Mouse (Mus musculus) thymus, postnatal 25 days (tissue): ENCODE results near the gene Rnf126.

Experiments
- DNase-seq: peaks from one replicate; pipeline ENCODE4 v3.0.0; 2022

Rnf126 gene

DNA sequence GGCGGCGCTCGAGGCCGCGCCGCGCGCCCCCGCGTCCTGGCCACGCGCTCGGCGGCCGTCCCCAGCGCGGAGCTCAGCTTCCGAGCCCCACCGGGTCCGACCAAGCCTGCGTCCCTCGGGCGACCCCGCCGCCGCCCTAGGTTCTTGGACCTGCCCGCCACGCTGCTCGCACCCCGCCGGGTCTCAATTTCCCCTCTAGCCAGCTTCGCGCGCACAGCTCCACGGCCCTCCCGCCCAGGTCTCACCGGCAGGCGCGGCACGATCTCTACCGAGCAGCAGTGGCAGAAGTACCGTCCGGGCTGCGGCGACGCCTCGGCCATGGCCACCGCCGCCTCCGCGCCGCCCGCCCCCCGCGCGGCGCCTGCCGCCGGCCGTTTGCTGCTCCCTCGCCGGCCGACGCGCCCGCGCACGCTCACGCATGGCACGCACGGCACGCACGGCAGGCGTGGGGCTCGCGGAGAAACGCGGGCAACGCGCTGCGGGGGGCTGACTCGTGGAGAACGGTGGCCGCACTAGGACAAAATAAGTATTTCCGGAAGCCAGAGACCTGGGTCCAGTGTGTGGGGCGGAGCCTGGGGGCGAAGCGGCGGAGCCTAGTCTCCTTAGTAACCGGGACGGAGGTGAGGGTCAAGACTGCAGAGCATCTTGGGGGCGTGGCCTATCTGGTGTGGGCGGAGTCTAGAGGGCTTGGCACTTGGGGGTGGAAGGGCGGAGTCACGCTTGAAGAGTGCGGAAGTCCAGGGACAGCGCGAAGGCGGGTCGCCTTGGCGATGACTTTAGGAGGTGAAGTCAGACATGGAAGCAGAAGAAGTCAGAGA is at the start of gene Rnf126:
Gene Rnf126 (minus strand): TSS at position 445 of the 818 bp plus-strand sequence.
- DNase-seq = peak; percentile 100

DNA sequence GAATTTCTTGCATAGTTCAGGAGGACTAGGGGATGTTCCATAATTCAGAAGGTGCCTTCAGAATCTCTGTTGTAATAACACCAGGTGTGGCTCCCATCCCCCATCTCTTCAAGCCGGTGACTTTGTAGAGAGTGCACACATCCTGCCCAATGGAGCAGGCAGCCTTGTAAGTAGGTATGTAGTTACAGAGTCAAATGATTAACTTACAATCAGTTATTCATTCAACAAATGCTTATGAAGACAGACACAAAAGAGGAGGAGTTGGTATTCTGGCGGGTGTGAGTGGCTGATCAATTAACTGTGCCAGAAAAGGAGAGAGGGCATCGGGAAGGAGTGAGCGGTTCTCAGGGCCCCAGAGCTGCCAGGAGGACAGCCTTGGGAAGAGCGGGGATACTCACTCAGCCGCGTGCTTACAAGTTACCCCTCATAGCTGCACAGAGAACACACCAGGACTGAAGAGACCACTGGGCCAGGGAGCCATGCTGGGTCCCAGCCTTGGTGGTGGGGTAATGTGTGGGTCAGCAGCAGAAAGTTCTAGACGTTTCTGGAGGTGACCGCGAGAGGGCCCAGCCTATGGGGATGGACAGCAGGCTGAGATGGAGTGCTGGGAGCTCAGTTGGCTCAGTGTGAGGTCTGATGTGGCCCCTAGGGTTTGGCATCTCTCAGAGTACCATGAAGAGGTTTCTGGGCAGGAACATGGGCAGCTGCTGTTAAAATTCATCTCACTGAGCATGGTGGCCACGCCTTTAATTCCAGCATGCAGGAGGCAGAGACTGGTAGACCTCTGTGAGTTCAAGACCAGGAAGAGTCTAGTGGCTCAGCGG is 49.1 kb upstream of the Rnf126 start:
- no peak for DNase-seq

- DNase-seq = no peak
These were observed 47.6 kb upstream of the Rnf126 start for GRCm38 (mm10) chr10:79814271-79814842.

- DNase-seq = peak; percentile 91
These were observed 45.2 kb upstream of the Rnf126 start for GRCm38 (mm10) chr10:79811736-79812637.

- DNase-seq = no peak
These were observed 42.0 kb upstream of the Rnf126 start for GRCm38 (mm10) chr10:79808728-79809127.

DNA sequence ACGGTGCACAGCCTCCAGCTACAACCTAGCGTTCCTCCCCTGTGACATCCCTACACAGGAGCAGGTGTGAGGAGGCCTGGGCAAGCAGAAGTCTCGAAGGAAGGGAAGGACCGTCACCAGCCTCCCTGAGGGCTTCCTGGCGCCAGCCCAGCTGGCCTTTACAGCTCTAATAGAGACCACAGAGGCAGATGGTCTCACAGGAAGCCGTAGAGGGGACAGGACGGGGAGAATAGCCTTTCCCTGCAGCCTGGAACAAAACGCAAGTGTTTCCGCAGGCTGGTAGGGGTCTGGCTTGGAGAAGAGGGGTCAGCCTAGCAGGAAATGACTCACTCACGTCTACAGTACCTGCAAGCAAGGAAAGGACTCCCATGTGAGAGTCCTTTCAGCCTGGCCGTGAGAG is 41.1 kb upstream of the Rnf126 start:
- DNase-seq = no peak

DNA sequence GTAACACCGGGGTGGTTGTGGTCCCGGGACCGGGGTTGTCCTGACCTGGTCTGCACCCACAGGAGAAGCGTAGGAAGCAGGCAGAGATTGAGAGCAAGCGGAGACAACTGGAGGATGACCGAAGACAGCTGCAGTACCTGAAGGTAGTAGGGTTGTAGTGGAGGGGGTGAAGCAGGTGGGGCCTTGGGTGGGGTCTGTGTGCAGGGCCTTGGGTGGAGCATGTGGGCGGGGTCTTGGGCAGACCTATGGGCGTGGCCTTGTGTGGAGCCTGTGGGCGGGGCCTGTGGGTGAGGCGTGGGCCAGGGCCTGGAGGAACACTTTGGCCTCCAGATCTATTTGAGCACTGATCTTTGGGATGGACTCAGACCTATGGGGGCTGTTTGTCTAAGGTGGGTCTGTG is 40.2 kb upstream of the Rnf126 start:
- DNase-seq = no peak

DNA sequence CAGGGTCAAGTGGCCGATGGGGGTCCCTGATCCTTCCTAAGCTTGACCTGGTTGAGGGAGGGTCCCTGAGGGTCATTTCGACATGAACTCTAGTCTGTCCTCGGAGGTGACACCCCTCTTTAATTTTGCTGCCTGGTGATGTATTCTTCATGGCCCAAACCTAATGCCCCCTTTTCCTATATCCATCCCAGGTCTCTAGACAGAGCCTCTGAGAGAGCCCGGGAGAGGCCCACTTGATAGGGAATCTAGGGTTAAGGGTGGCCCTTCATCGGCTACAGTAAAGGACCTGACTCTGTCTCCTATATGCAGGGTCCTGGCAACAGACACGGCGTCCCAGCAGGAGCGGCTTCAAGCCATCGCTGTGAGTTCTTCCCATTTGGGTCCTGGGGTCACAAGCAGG is 39.6 kb upstream of the Rnf126 start:
- no peak for DNase-seq

GRCm38 (mm10) chr10:79805636-79806035 is 38.9 kb upstream of the Rnf126 start:
- no peak for DNase-seq

DNA sequence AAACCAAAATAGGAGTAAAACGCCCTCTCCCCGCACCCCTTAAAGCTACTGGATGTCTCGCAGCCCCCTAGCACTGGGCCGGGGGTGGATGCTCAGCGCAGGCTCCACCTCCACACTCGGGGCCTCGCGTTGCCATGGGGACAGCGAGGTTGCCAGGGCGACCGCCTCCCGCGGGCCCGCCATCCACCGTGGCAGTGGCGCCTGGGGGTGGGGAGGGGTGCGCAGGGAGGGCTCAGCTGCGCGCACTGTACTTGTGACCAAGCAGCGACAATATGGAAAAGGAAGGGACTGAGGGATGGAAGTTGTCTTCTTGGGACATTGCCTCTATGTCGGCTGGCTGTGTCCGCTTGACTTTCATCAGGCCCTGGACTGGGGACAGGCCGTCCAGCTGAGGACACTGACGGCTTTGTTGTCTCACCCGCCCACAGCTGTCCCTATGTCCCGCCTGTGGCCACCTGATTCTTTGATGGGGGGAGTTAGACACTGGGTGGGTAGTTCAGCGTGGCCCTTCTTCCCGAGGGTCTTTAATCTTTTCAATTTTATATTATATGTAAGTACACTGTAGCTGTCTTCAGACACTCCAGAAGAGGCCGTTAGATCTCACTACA is 37.1 kb upstream of the Rnf126 start:
- DNase-seq = no peak

DNA sequence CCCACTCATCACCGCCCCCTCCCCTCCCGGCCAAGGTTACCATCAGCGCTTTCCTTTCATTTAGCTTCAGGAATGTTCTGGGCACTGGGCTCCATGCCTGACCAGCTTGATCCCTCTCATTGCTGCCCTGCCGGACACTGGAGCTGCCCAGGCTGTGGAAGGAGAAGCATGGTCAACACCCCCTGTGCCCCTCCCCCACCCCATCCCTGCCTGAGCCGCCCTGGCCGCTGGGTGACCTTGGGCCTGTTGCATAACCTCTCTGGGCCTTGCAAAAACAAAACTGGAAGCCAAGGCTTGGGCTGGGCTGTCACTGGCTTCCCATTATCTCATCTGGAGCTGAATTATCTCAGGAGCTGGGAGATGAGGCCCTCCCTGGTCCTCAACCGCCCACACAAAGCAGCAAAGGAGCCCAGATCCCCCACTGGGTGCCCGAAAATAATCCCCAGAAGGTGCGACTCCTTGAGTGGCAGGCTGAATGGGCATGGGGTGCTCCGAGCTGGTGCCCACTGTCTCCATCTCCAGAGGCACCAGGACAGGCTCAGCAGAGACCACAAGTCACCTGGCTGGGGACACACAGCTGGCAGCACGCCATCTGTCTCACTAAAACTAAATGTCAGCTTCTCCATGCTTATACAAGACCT is 35.7 kb upstream of the Rnf126 start:
- no peak for DNase-seq

DNA sequence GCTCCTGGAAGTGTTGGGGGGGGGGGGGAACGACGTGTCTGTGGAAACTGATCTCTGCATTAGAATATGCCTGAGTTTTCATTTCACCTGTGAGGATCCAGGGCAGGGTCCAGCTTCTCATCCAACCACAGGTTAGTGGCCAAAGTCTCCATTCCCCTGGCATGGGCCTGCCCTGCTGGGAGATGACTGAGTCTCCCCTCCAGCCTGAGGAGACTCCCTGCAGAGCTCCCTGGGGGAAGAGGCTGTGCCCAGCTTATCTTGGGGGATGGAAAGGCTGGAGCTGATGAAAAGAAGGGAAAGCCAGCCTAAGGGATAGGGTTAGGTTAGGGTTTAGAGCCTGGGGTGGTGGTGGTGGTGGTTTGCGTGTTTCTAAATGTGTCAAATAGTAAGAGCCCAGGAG is 35.1 kb upstream of the Rnf126 start:
- no peak for DNase-seq

GRCm38 (mm10) chr10:79800508-79800907 is 33.8 kb upstream of the Rnf126 start:
- DNase-seq = no peak

- no peak for DNase-seq
These were observed 31.7 kb upstream of the Rnf126 start for GRCm38 (mm10) chr10:79798289-79798928.

DNA sequence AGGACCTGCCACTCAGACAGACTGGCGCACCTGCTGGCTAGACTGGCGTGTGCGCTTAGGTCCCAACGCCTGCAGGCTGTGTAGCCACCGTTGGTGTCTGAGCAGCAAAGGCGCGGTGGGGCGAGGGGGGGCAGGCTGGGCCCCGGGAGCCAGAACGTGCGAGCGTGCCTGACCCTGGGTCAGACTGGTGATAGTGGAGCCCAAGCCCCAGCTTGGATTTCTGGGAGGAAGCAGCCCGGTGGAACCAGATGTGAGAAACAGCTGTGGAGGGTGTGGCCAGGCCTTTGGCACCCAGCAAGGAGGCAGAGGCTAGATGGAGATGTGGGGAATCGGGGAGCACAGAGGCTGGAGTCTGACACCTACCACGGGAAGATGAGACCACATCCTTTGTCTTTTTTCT is 30.6 kb upstream of the Rnf126 start:
- peak; percentile 39 for DNase-seq

DNA sequence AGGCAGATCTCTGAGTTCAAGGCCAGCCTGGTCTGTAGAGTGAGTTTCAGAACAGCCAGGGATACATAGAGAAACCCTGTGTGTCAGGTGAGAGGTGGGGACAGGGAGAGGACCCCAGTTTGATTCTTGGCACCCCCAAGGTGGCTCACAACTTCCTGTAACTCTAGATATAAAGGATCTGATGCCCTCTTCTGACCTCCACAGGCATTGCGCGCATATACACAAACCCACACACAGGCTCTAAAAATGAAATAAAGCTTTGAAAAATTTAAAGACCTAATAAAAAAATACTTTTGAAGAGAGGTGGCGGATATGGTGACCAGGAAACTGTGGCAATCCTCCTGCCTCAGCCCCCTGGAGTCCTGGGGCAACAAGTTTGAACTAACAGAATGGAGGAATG is 29.2 kb upstream of the Rnf126 start:
- DNase-seq = no peak

- no peak for DNase-seq
These were observed 27.8 kb upstream of the Rnf126 start for GRCm38 (mm10) chr10:79794491-79794931.

DNA sequence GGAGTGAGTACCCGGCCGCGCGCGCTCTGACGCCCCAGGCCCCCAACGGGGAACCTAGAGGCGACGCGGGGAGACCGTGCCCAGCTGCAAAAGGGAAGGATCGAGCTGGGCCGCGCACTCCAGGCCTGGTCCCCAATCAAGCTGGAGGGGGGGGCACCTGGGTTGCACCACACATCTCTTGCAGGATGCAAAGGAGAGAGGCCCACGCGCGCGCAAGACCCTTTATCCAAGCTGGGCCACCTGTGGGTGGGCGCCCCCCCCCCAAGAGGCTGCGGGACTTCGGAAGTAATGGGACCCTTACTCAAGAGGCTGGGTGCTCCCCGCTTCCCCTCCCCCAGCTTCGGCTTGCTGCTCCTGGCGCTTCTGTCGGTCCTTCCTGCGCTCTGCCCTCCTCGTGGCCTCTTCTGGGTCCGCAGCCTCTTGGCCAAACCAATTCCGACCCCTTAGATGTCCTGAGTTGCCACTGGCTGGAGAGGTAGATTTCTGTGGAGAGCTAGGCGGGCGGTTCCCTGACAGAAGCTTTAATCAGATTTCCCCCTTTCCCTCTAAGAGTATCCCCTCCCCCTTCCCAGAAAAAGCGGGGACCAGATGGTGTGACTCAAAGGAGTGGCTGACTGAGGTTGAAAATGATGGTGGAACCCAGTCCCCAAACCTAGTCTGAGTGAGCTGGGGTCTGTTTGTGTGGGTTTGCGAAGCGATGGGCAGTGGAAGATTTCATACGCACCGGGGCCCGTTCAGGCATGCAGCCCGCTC is 27.2 kb upstream of the Rnf126 start:
- no peak for DNase-seq

- peak; percentile 86 for DNase-seq
These were observed 26.4 kb upstream of the Rnf126 start, which contains the start of gene Palm for GRCm38 (mm10) chr10:79793051-79793737. Palm (plus strand) TSS chr10:79793572.
